Comparison of ENCODE assay signal across 8 mouse cellular contexts in genomic region chr8:117626040-117626838, GRCm38 (mm10). TPM values are rescaled to one million over a fixed set of nuclear protein-coding genes. Genes with fewer than 3 reads are reported as not detected.
DNase-seq lines count a peak whose midpoint lies in the region; ATAC-seq and TF ChIP-seq lines count a peak whose summit lies in the region.

No protein-coding gene starts in this region.

- H3K36me3 ChIP-seq in forebrain, embryonic 10.5 days (replicated peaks), result no peaks in the 10 kb centered on the region
- no peaks in the 10 kb centered on the region for H3K36me3 ChIP-seq in intestine, postnatal 0 days (ENCODE audit: control insufficient read depth, insufficient read depth)
- no peaks in the 10 kb centered on the region for H3K36me3 ChIP-seq in neural tube, embryonic 11.5 days (ENCODE audit: control insufficient read depth, insufficient read depth, low read length)

- H3K4me3 ChIP-seq in forebrain, embryonic 10.5 days, result no peak overlapping the region
- no peak overlapping the region for H3K4me3 ChIP-seq in intestine, postnatal 0 days (ENCODE audit: low read depth, low read length)
- H3K4me3 ChIP-seq in neural tube, embryonic 11.5 days (ENCODE audit: low read depth, low read length), result no peak overlapping the region

- no peak overlapping the region for H3K9ac ChIP-seq in intestine, postnatal 0 days (ENCODE audit: low read depth, low read length)
- H3K9ac ChIP-seq in neural tube, embryonic 11.5 days (ENCODE audit: low read length), result no peak overlapping the region

- peak; percentile 84 for TF ChIP-seq CTCF in brain, embryonic 14.5 days (IDR thresholded peaks at IDR 0.05; ENCODE audit: borderline replicate concordance, extremely low read depth, insufficient read depth, insufficient read length)
- peak; percentile 94 for TF ChIP-seq CTCF in intestine, postnatal 0 days (IDR thresholded peaks at IDR 0.05; ENCODE audit: low read depth)

- no peak for TF ChIP-seq POLR2A in brain, embryonic 14.5 days (IDR thresholded peaks at IDR 0.05; ENCODE audit: borderline replicate concordance, extremely low read depth, insufficient read depth, insufficient read length, poor library complexity, severe bottlenecking)

- no peak overlapping the region for H3K27ac ChIP-seq in forebrain, embryonic 10.5 days
- no peak overlapping the region for H3K27ac ChIP-seq in intestine, postnatal 0 days (ENCODE audit: low read depth, low read length)
- no peak overlapping the region for H3K27ac ChIP-seq in neural tube, embryonic 11.5 days (ENCODE audit: low read depth, low read length)

- no peaks in the 10 kb centered on the region for H3K4me1 ChIP-seq in forebrain, embryonic 10.5 days
- no peaks in the 10 kb centered on the region for H3K4me1 ChIP-seq in intestine, postnatal 0 days (replicated peaks; ENCODE audit: control insufficient read depth, insufficient read depth, low read length)
- no peaks in the 10 kb centered on the region for H3K4me1 ChIP-seq in neural tube, embryonic 11.5 days (ENCODE audit: control insufficient read depth, insufficient read depth, low read length)

- DNase-seq in ovary, postnatal 14 days (ENCODE audit: low spot score), result peak; percentile 4
- DNase-seq in ovary, postnatal 10 days (ENCODE audit: low spot score), result no peak
- peak; percentile 88 for DNase-seq in brain, embryonic 14.5 days (ENCODE audit: low read depth)
- peak; percentile 48 for DNase-seq in forebrain, embryonic 10.5 days (ENCODE audit: extremely low spot score, low spot score)
- peak; percentile 45 to 74 for DNase-seq in left cerebral cortex, postnatal 25 days (ENCODE audit: low spot score in 2 of 2)
- DNase-seq in neural tube, embryonic 11.5 days (ENCODE audit: low spot score), result peak; percentile 67
- peak; percentile 54 for DNase-seq in thymus, postnatal 14 days

- intact Hi-C loops in left cerebral cortex, postnatal 25 days (cut with DNase I), result loop anchor here (10.0 kb wide), 1 partner anchor 239 kb away; no protein-coding TSS in a partner anchor

- H3K27me3 ChIP-seq in forebrain, embryonic 10.5 days (ENCODE audit: poor library complexity, severe bottlenecking), result no peaks in the 10 kb centered on the region
- H3K27me3 ChIP-seq in intestine, postnatal 0 days (replicated peaks; ENCODE audit: control insufficient read depth, insufficient read depth, low read length), result no peaks in the 10 kb centered on the region
- H3K27me3 ChIP-seq in neural tube, embryonic 11.5 days (ENCODE audit: control insufficient read depth, insufficient read depth, low read length), result no peaks in the 10 kb centered on the region

- H3K9me3 ChIP-seq in forebrain, embryonic 10.5 days, result peaks cover 7% of the 10 kb centered on the region; the same call in 1 of the 2 replicates
- H3K9me3 ChIP-seq in intestine, postnatal 0 days (ENCODE audit: control insufficient read depth), result no peaks in the 10 kb centered on the region
- no peaks in the 10 kb centered on the region for H3K9me3 ChIP-seq in neural tube, embryonic 11.5 days (ENCODE audit: control insufficient read depth, low read length)

- 75% methylated on average over 14 of the region's 14 CpGs for WGBS in forebrain, embryonic 10.5 days
- WGBS in intestine, postnatal 0 days, result 70% methylated on average over 14 of the region's 14 CpGs
- WGBS in neural tube, embryonic 11.5 days, result 73% methylated on average over 14 of the region's 14 CpGs

- H3K4me2 ChIP-seq in intestine, postnatal 0 days (replicated peaks; ENCODE audit: low read depth), result no peak overlapping the region
- H3K4me2 ChIP-seq in neural tube, embryonic 11.5 days (ENCODE audit: low read depth), result no peak overlapping the region

- no peak for ATAC-seq in intestine, postnatal 0 days
- ATAC-seq in neural tube, embryonic 11.5 days (ENCODE audit: insufficient read depth, low FRiP score, low TSS enrichment), result 0 out of 2 replicates have a peak, but pooled peaks have one; percentile 35

RNA-seq across cellular contexts. Expression of gene Sdr42e1, which starts 47.2 kb away (rescaled TPM):
- polyA plus RNA-seq in brain, embryonic 14.5 days (2012; rRNA removed), result 1.7 and 1.8 TPM in 2 replicates
- polyA plus RNA-seq in forebrain, embryonic 10.5 days (2016; fragmentation: Nextera tagmentation; extraction: Ambion mirVana), result 0.32 and 0.42 TPM in 2 replicates
- polyA plus RNA-seq in intestine, postnatal 0 days (2015; fragmentation: Nextera tagmentation; extraction: Ambion mirVana), result 6.0 and 7.7 TPM in 2 replicates
- total RNA-seq in left cerebral cortex, postnatal 25 days (2021), result 1 to 10 TPM; 4.8 to 5.2 TPM
- polyA plus RNA-seq in neural tube, embryonic 11.5 days (2014; fragmentation: Nextera tagmentation; extraction: Ambion mirVana), result 0.73 and 1.0 TPM in 2 replicates
